Mouse (Mus musculus) spleen, adult 2 months (tissue): ENCODE results near the gene Apba1.

Experiments
- CTCF ChIP-seq: fragments of 200-500 bp; IDR thresholded peaks from 2 replicates; pipeline ENCODE4 v1.5.1; 2011; ENCODE audit warnings: mild to moderate bottlenecking, inconsistent platforms; ENCODE audit not compliant: insufficient read depth, insufficient read length, insufficient replicate concordance; ENCODE audit errors: extremely low read depth
- POLR2A ChIP-seq: fragments of 200-500 bp; IDR thresholded peaks from 2 replicates; pipeline ENCODE4 v1.6.1; 2011; ENCODE audit warnings: low read depth, low read length, inconsistent platforms

- no peak for TF ChIP-seq POLR2A
- no peak for TF ChIP-seq CTCF
Measured at GRCm38 (mm10) chr19:23826251-23826650, 67.6 kb downstream of the Apba1 start.
